Mouse (Mus musculus) adrenal gland, adult (tissue): ENCODE results near the gene Foxi3.

Experiments
- DNase-seq, 2 experiments: peaks; one replicate each; pipeline ENCODE4 v3.0.0; 2022 to 2023; ENCODE audit warnings: low spot score in 1 of 2; ENCODE audit not compliant: inconsistent age in 2 of 2

The Foxi3 gene

DNA sequence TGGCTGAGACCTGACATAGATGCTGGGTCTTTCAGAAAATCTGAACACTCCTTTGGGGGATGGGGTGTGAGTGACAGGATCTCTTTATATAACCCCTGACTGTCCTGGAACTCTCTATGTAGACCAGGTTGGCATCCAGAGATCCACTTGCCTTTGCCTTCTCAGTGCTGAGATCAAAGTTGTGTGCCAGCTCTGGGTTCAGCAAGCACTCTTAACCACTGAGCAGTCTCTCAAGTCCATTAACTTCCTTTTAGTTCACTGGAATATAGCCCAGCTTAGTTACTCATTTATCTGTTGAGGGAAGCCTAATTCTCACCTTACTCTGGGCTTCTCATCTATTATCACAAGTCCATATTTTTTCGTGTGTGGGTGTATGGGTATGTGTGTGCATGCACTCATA lies 26.1 kb downstream of the Foxi3 start:
- DNase-seq, result no peak

DNA sequence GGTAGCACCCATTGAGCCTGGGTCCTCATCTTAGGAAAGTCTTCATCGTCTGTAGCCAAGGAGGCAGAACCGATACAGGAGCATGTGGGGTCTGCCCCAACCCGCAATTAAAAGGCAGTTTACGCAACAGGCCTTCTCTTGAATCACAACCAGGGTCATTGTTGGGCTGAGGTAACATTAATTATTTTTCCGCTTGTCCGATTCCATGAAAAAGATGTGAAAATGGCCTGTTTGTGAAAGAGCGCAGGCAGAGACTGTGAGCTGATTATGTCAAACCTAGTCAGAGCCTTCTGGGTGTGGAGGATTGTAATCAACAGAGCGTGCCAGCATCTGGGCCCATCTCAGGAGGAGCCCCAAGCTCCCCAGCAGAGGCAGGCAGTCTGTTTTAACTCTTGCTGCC lies 30.4 kb downstream of the Foxi3 start:
- no peak for DNase-seq

DNA sequence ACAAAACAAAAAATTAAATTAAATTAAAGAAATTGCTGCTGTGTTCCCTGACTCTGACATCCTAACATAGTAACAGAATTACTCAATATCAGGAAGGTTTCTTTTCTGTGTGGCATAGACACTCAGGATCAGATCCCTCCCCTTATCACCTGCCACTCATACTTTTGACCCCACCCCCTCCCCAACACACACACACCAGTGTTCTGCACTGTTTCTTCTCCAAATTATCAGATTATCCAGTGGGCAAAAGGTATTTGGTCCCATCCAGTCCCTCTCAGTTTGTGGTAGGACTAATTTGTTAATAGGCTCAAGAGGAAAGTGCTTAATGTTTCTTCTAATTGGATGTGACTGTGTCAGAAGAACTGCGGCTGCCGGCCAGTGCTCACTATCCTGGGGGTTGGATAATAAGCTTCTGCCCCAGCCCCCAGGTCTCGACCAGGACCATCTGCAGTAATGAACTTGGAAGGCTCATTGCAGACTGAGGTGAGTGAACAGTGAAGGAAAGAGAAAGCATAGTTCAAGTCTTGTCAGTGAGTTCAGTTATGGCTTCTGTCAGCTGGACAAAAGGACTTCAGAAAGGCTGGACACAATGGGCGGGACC lies 39.9 kb downstream of the Foxi3 start:
- DNase-seq, result no peak

DNA sequence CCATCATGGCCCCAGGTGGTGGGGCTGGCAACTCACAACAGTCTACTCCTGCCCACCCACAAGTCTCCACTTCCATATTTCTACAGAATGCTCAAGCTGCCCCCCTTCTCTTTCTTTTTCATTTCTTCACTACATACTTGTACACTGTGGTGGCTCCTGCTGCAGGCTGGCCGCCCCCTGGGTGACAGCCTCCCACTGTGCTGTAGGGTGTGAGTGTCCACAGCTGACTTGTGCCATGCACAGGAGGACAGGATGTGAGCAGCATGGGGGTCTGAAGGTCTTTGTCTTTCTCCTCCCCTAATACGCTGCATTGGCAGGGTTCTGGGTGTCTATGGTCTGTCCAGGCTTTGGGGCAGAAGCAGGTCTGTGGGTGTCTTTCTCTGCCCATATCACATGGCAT lies 46.3 kb downstream of the Foxi3 start:
- no peak for DNase-seq

DNA sequence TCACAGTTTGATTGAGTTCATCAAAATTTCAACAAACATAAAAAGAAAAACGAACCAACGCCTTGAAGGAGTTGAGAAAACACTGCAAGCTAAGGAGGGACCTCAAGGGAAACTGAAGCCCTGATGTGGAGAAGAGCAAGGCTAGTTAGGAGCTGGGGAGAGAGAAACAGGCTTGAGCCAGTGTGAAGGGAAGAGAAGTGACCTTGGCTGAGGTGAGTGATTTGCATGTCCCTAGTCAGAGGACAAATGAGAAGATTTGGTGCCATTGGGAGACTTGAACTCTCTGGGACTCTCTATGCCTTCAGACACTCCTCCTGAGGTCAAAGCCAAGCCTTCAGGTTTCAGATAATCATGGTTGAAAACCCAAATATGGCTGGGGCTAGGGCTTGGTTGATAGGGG lies 47.8 kb downstream of the Foxi3 start:
- no peak for DNase-seq
